ENCODE assay signal across 11 mouse cellular contexts in the genomic region with DNA sequence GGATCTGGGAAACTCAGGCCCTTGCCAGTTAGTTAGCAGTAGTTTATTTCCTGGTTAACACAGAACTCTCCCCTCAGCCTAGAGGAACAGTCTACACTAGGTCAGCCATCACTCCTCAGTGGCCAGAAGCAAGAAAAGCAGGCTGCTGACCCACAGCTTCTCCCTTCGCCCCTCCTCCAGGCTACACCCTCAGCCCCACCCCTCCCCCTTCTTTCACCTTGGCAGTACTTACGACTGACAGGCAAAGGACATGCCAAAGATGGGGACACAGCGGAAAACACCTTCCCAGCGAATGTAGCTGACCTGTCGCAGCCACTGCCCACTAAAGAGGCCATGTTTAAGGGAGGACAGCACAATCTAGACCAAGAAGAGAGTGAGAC. TPM values are rescaled to one million over a fixed set of nuclear protein-coding genes. Genes with fewer than 3 reads are reported as not detected.
DNase-seq lines count a peak whose midpoint lies in the region; ATAC-seq and TF ChIP-seq lines count a peak whose summit lies in the region.
"Had no signal": no experiment of that assay in that cellular context is flagged by ENCODE, and none has a peak within 500 bp of the region (broad histone marks: within the 10 kb centered on the region; RNA-seq: fewer than 3 reads in every experiment).

No protein-coding gene starts in this region.

- DNase-seq in adrenal gland, postnatal 10 days = peak; percentile 36
- DNase-seq in adrenal gland, postnatal 4 days (ENCODE audit: low spot score in 2 of 2) = no peak
- DNase-seq in kidney, adult 2 months = peak; percentile 55
- DNase-seq in lung, postnatal 10 days = peak; percentile 29
- DNase-seq in ovary, postnatal 14 days (ENCODE audit: low spot score) = no peak
- no peak for DNase-seq in frontal cortex, postnatal 36 days (ENCODE audit: low spot score in 2 of 2)
- DNase-seq: adrenal gland, adult 8-10 months; cerebellum, adult 8-10 months had no signal

- peaks cover 10% of the 10 kb centered on the region; the same call in 1 of the 2 replicates for H3K4me1 ChIP-seq in kidney, adult 2 months (ENCODE audit: control insufficient read depth, insufficient read depth, low read length)
- peaks cover 10% of the 10 kb centered on the region for H3K4me1 ChIP-seq in kidney, embryonic 14.5 days (ENCODE audit: control insufficient read depth, insufficient read depth, low read length)
- peaks cover 70% of the 10 kb centered on the region for H3K4me1 ChIP-seq in heart, embryonic 16.5 days (ENCODE audit: control insufficient read depth, insufficient read depth, low read length)

- 38% methylated on average over 5 of the region's 5 CpGs for WGBS in kidney, adult 2 months
- WGBS in kidney, embryonic 14.5 days = 21% methylated on average over 5 of the region's 5 CpGs
- WGBS in heart, embryonic 16.5 days = 35% methylated on average over 5 of the region's 5 CpGs

- H3K9me3 ChIP-seq in kidney, embryonic 14.5 days (ENCODE audit: control insufficient read depth, low read length) = no peaks in the 10 kb centered on the region
- H3K9me3 ChIP-seq in heart, embryonic 16.5 days (replicated peaks; ENCODE audit: control insufficient read depth, low read length) = no peaks in the 10 kb centered on the region
- H3K9me3 ChIP-seq: midbrain, embryonic 10.5 days had no signal

- TF ChIP-seq CTCF in kidney, adult 2 months (conservative IDR thresholded peaks at IDR 0.05; ENCODE audit: insufficient read depth, insufficient read length, low read depth, low read length) = no peak

- H3K36me3 ChIP-seq in kidney, adult 2 months (ENCODE audit: control insufficient read depth, insufficient read depth, low read length) = no peaks in the 10 kb centered on the region; the same call in 1 of the 2 replicates
- peaks cover 17% of the 10 kb centered on the region for H3K36me3 ChIP-seq in kidney, embryonic 14.5 days (ENCODE audit: control insufficient read depth, insufficient read depth, low read length)
- peaks cover 11% of the 10 kb centered on the region; the same call in 1 of the 2 replicates for H3K36me3 ChIP-seq in heart, embryonic 16.5 days (ENCODE audit: control insufficient read depth, insufficient read depth)

- H3K27me3 ChIP-seq in kidney, adult 2 months (replicated peaks; ENCODE audit: control insufficient read depth, insufficient read depth, low read length) = no peaks in the 10 kb centered on the region
- H3K27me3 ChIP-seq in kidney, embryonic 14.5 days (ENCODE audit: control insufficient read depth, insufficient read depth, low read length) = no peaks in the 10 kb centered on the region
- H3K27me3 ChIP-seq in heart, embryonic 16.5 days (ENCODE audit: control insufficient read depth, insufficient read depth, low read length) = no peaks in the 10 kb centered on the region

- peak overlapping the region; percentile 24; the same call in 1 of the 2 replicates for H3K27ac ChIP-seq in kidney, adult 2 months (ENCODE audit: insufficient read depth, low read depth, low read length)
- H3K27ac ChIP-seq in kidney, embryonic 14.5 days (ENCODE audit: low read depth, low read length) = no peak overlapping the region
- peak overlapping the region; percentile 94 for H3K27ac ChIP-seq in heart, embryonic 16.5 days (ENCODE audit: low read length)

- no peak for TF ChIP-seq POLR2A in kidney, adult 2 months (IDR thresholded peaks at IDR 0.05; ENCODE audit: low read depth, low read length)

- no peak overlapping the region for H3K9ac ChIP-seq in kidney, embryonic 14.5 days (ENCODE audit: low read depth, low read length)
- H3K9ac ChIP-seq in heart, embryonic 16.5 days (ENCODE audit: low read length) = peak overlapping the region; percentile 61

- no peak for ATAC-seq in kidney, embryonic 14.5 days (ENCODE audit: low FRiP score, low TSS enrichment)
- 0 out of 2 replicates have a peak, but pooled peaks have one; percentile 8 for ATAC-seq in heart, embryonic 16.5 days (replicated peaks; ENCODE audit: extremely low read depth, insufficient read depth, low FRiP score)

- no peak overlapping the region for H3K4me2 ChIP-seq in kidney, embryonic 14.5 days (replicated peaks; ENCODE audit: low read depth, low read length)
- peak overlapping the region; percentile 41; the same call in 1 of the 2 replicates for H3K4me2 ChIP-seq in heart, embryonic 16.5 days (ENCODE audit: low read depth, low read length)

- no peak overlapping the region for H3K4me3 ChIP-seq in kidney, adult 2 months (ENCODE audit: insufficient read depth, low read depth, low read length)
- no peak overlapping the region for H3K4me3 ChIP-seq in kidney, embryonic 14.5 days (ENCODE audit: low read length)
- no peak overlapping the region for H3K4me3 ChIP-seq in heart, embryonic 16.5 days (ENCODE audit: low read length)
- H3K4me3 ChIP-seq: midbrain, embryonic 10.5 days had no signal

RNA-seq across cellular contexts. Expression of a gene that starts 13.5 kb away (rescaled TPM):
- total RNA-seq in adrenal gland, postnatal 10 days (2021) = 100 to 1,000 TPM; 113 to 117 TPM
- 100 to 1,000 TPM; 132 to 147 TPM for total RNA-seq in adrenal gland, postnatal 4 days (2021)
- 151 and 178 TPM in 2 replicates for polyA plus RNA-seq in kidney, adult 2 months (2012; rRNA removed)
- 81.2 and 89.0 TPM in 2 replicates for polyA plus RNA-seq in kidney, embryonic 14.5 days (2014; fragmentation: Nextera tagmentation; extraction: Ambion mirVana)
- polyA plus RNA-seq in heart, embryonic 16.5 days (2015; fragmentation: Nextera tagmentation; extraction: Ambion mirVana) = 87.3 and 93.5 TPM in 2 replicates

RNA-seq across cellular contexts. Expression of a gene that starts 38.9 kb away (rescaled TPM):
- 10 to 100 TPM; 53.1 to 53.9 TPM for total RNA-seq in adrenal gland, postnatal 10 days (2021)
- total RNA-seq in adrenal gland, postnatal 4 days (2021) = 10 to 100 TPM; 50.2 to 53.5 TPM
- 77.7 and 79.3 TPM in 2 replicates for polyA plus RNA-seq in kidney, adult 2 months (2012; rRNA removed)
- 97.3 and 115 TPM in 2 replicates for polyA plus RNA-seq in kidney, embryonic 14.5 days (2014; fragmentation: Nextera tagmentation; extraction: Ambion mirVana)
- 92.6 and 101 TPM in 2 replicates for polyA plus RNA-seq in heart, embryonic 16.5 days (2015; fragmentation: Nextera tagmentation; extraction: Ambion mirVana)

RNA-seq across cellular contexts. Expression of a gene that starts 39.1 kb away (rescaled TPM):
- 10 to 100 TPM in 1 of 2 experiments, 1 to 10 TPM in 1; 9.0 to 13.2 TPM for total RNA-seq in adrenal gland, postnatal 10 days (2021)
- 10 to 100 TPM; 14.8 to 16.9 TPM for total RNA-seq in adrenal gland, postnatal 4 days (2021)
- polyA plus RNA-seq in kidney, adult 2 months (2012; rRNA removed) = 28.5 and 35.6 TPM in 2 replicates
- polyA plus RNA-seq in kidney, embryonic 14.5 days (2014; fragmentation: Nextera tagmentation; extraction: Ambion mirVana) = 12.2 and 15.6 TPM in 2 replicates
- 16.3 and 16.9 TPM in 2 replicates for polyA plus RNA-seq in heart, embryonic 16.5 days (2015; fragmentation: Nextera tagmentation; extraction: Ambion mirVana)

RNA-seq across cellular contexts. Expression of a gene that starts 51.0 kb away (rescaled TPM):
- total RNA-seq in adrenal gland, postnatal 10 days (2021) = 10 to 100 TPM; 52.2 to 87.4 TPM
- 100 to 1,000 TPM; 247 to 275 TPM for total RNA-seq in adrenal gland, postnatal 4 days (2021)
- polyA plus RNA-seq in kidney, adult 2 months (2012; rRNA removed) = 5.8 and 6.8 TPM in 2 replicates
- polyA plus RNA-seq in kidney, embryonic 14.5 days (2014; fragmentation: Nextera tagmentation; extraction: Ambion mirVana) = 19.9 and 28.1 TPM in 2 replicates
- polyA plus RNA-seq in heart, embryonic 16.5 days (2015; fragmentation: Nextera tagmentation; extraction: Ambion mirVana) = 13.2 and 14.5 TPM in 2 replicates

Comparison
In these comparisons a context has a peak if more than half of its experiments do, and no peak if none do; other contexts are left out.
1. DNase-seq: peak in adrenal gland, postnatal 10 days (single experiment), kidney, adult 2 months (single experiment) and lung, postnatal 10 days (single experiment); none in adrenal gland, postnatal 4 days (0 of 2), ovary, postnatal 14 days (single experiment) and frontal cortex, postnatal 36 days (0 of 2).